Mouse (Mus musculus) liver, adult 2 months (tissue): ENCODE data around the gene Camkmt.

ENCODE experiments used
- CTCF ChIP-seq: fragments of 200-500 bp; IDR thresholded peaks from 2 replicates; pipeline ENCODE4 v1.5.1; 2011; ENCODE audit warnings: low read depth, low read length, control low read depth
- POLR2A ChIP-seq: fragments of 200-500 bp; IDR thresholded peaks from 2 replicates; pipeline ENCODE4 v1.6.1; 2011; ENCODE audit warnings: low read length, control low read depth; ENCODE audit not compliant: insufficient read depth; ENCODE audit errors: extremely low read depth

DNA sequence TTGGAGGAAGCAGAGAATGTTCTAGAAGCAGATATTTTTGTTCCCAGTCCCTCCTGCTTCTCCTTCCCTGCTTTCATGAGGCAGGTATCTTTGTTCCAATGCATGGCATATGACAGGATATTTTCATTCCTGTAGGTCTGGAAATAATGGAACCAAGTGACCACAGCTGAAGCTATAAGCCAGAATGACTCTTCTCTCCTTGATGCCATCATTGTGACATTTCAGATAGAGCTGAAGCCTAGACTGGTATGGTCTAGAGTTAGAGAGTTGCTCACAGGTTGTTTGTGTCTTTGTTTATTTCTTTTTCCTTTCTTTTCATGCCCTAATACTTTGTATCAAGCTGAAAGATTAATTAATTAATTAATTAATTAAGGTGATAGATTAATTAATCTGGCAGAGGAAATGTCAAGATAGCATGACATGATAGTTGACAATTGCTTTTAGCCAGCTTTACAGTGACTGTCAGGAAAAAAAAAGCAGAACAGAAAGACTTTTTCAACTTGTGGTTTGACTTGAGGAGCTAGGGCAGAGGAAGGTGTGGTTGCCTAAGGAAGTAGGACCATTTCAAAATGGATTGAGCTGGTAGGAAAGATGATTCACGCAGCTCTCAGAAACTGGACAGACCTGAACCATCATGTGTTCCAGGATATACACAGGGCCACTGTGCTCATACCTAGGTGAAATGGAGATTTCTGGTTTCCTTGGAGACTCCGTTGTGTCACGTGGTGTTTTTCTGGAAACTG, 404.8 kb downstream of the Camkmt start:
- TF ChIP-seq CTCF (no peak), POLR2A (no peak)
